Mouse (Mus musculus): ENCODE results near the gene Mob3c.

GRCm38 (mm10) chr4:115780918-115781317 lies 47.0 kb upstream of the Mob3c start, which contains the start of gene Tex38:
- TF ChIP-seq CTCF (IDR thresholded peaks at IDR 0.05; ENCODE audit: borderline replicate concordance, insufficient read depth, low read length) = no peak
- no peak for TF ChIP-seq POLR2A (IDR thresholded peaks at IDR 0.05; ENCODE audit: low read depth, low read length)
